Mouse (Mus musculus): Measurements from ENCODE around the gene Zfp169.

DNA sequence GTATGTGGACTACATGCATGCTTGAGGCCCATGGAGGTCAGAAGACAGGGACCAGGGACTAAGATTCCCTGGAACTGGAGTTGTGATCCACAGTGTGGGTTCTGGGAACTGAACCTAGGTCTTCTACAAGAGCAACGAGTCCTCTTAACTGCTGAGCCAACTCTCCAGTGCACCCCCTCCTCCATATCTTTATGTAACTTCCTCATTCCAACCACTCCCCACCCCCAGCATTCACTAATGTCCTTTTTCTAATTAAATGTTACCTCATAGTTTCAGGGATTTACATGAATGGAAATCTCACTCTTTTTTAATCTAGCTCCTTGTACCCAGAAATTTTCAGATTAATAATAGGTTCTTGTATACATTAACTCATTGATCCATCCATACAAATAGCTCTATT is 42.7 kb upstream of the Zfp169 start:
- no peak for TF ChIP-seq IRF4 (IDR thresholded peaks at IDR 0.05; ENCODE audit: low read depth, low read length)
- no peak for TF ChIP-seq CTCF (conservative IDR thresholded peaks at IDR 0.05 in 1 of 2, IDR thresholded peaks at IDR 0.05 in 1 of 2; ENCODE audit: low read depth in 2 of 2, low read length in 2 of 2)
- no peak for TF ChIP-seq ETS1 (conservative IDR thresholded peaks at IDR 0.05; ENCODE audit: low read depth, low read length)
- no peak for TF ChIP-seq POLR2A (IDR thresholded peaks at IDR 0.05; ENCODE audit: low read depth, low read length)
- no peak for TF ChIP-seq MEF2A (IDR thresholded peaks at IDR 0.05; ENCODE audit: borderline replicate concordance, low read depth, low read length)
- no peak for TF ChIP-seq CHD1 (IDR thresholded peaks at IDR 0.05; ENCODE audit: low read depth, low read length)
- no peak for TF ChIP-seq ZMIZ1 (IDR thresholded peaks at IDR 0.05; ENCODE audit: low read depth, low read length)
- no peak for TF ChIP-seq ZKSCAN1 (IDR thresholded peaks at IDR 0.05; ENCODE audit: borderline replicate concordance, low read depth, low read length)
- no peak for TF ChIP-seq MAFK (IDR thresholded peaks at IDR 0.05; ENCODE audit: insufficient replicate concordance, low read length)
- TF ChIP-seq BHLHE40 (IDR thresholded peaks at IDR 0.05; ENCODE audit: low read depth, low read length): no peak
- TF ChIP-seq E2F4 (IDR thresholded peaks at IDR 0.05; ENCODE audit: insufficient replicate concordance, low read depth, low read length): no peak
- no peak for TF ChIP-seq ELF1 (IDR thresholded peaks at IDR 0.05; ENCODE audit: low read depth, low read length)

Data from CH12.LX (cell line).